Mouse (Mus musculus) MEL (cell line): Measurements from ENCODE around the gene Ikzf3. TPM values are rescaled to one million over a fixed set of nuclear protein-coding genes. Genes with fewer than 3 reads are reported as not detected.

Experiments used
- DNase-seq: peaks from one replicate; pipeline ENCODE4 v3.0.0; 2011; ENCODE audit warnings: low read depth, low spot score
- H3K27ac ChIP-seq: 2 replicates; pipeline ENCODE4 v1.5.1; 2012; ENCODE audit warnings: low read depth, mild to moderate bottlenecking, control low read depth, low read length, moderate library complexity; ENCODE audit not compliant: control insufficient read depth
- H3K27me3 ChIP-seq, 2 experiments: fragments of 150-350 bp in 1 of 2; sonication (generic) in 1 of 2; 2 replicates each; pipeline ENCODE4 v1.6.1; 2012; ENCODE audit warnings: low read length in 2 of 2, mild to moderate bottlenecking in 2 of 2, improper control_type of control experiment in 1 of 2, moderate library complexity in 1 of 2; ENCODE audit not compliant: insufficient read depth in 2 of 2, control insufficient read depth in 1 of 2
- H3K36me3 ChIP-seq, 2 experiments: 2 replicates each; pipeline ENCODE4 v1.6.1; 2012 to 2014; ENCODE audit warnings: low read length in 2 of 2, improper control_type of control experiment in 1 of 2, inconsistent platforms in 1 of 2, mild to moderate bottlenecking in 1 of 2; ENCODE audit not compliant: insufficient read depth in 2 of 2, control insufficient read depth in 1 of 2
- H3K4me1 ChIP-seq, 2 experiments: fragments of 150-350 bp in 1 of 2; sonication (generic) in 1 of 2; 2 replicates each; pipeline ENCODE4 v1.6.1; 2012; ENCODE audit warnings: low read length in 2 of 2, improper control_type of control experiment in 1 of 2, mild to moderate bottlenecking in 1 of 2; ENCODE audit not compliant: insufficient read depth in 2 of 2, control insufficient read depth in 1 of 2
- H3K4me3 ChIP-seq, 2 experiments: fragments of 150-350 bp in 1 of 2; sonication (generic) in 1 of 2; 2 replicates each; pipeline ENCODE4 v1.5.1; 2012; ENCODE audit warnings: low read depth in 2 of 2, low read length in 2 of 2, mild to moderate bottlenecking in 2 of 2, moderate library complexity in 2 of 2, control low read depth in 1 of 2, improper control_type of control experiment in 1 of 2; ENCODE audit not compliant: control insufficient read depth in 1 of 2, insufficient read depth in 1 of 2
- H3K79me2 ChIP-seq: 2 replicates; pipeline ENCODE4 v1.6.1; 2012; ENCODE audit warnings: mild to moderate bottlenecking, low read length, moderate library complexity; ENCODE audit not compliant: control insufficient read depth, poor library complexity, insufficient read depth
- H3K9ac ChIP-seq: 2 replicates; pipeline ENCODE4 v1.6.1; 2012; ENCODE audit warnings: low read depth, mild to moderate bottlenecking, control low read depth, low read length, moderate library complexity; ENCODE audit not compliant: control insufficient read depth, poor library complexity, severe bottlenecking
- H3K9me3 ChIP-seq: fragments of 150-350 bp; sonication (generic); replicated peaks from 2 replicates; pipeline ENCODE4 v1.6.1; 2012; ENCODE audit warnings: mild to moderate bottlenecking, low read length, improper control_type of control experiment, moderate library complexity; ENCODE audit not compliant: insufficient read depth
- BHLHE40 ChIP-seq: IDR thresholded peaks from 2 replicates; pipeline ENCODE4 v1.6.1; 2012; ENCODE audit warnings: low read depth, mild to moderate bottlenecking, inconsistent platforms, low read length, improper control_type of control experiment, borderline replicate concordance
- CHD1 ChIP-seq: IDR thresholded peaks from 2 replicates; pipeline ENCODE4 v1.6.1; 2012; ENCODE audit warnings: low read depth, mild to moderate bottlenecking, inconsistent platforms, low read length, improper control_type of control experiment
- CHD2 ChIP-seq: IDR thresholded peaks from 2 replicates; pipeline ENCODE4 v1.6.1; 2011; ENCODE audit warnings: low read length, improper control_type of control experiment
- GABPA ChIP-seq: IDR thresholded peaks from 2 replicates; pipeline ENCODE4 v1.6.1; 2012; ENCODE audit warnings: low read depth, mild to moderate bottlenecking, inconsistent platforms, low read length, improper control_type of control experiment, moderate library complexity
- GATA1 ChIP-seq: IDR thresholded peaks from 2 replicates; pipeline ENCODE4 v1.6.1; 2011; ENCODE audit warnings: low read depth, low read length, improper control_type of control experiment
- KAT2A ChIP-seq: conservative IDR thresholded peaks from 2 replicates; pipeline ENCODE4 v1.6.1; 2012; ENCODE audit warnings: low read depth, low read length, improper control_type of control experiment, inconsistent platforms
- MAFK ChIP-seq: IDR thresholded peaks from 2 replicates; pipeline ENCODE4 v1.6.1; 2011; ENCODE audit warnings: low read depth, mild to moderate bottlenecking, low read length, improper control_type of control experiment, borderline replicate concordance
- MAX ChIP-seq: IDR thresholded peaks from 2 replicates; pipeline ENCODE4 v1.6.1; 2011; ENCODE audit warnings: low read length, improper control_type of control experiment
- MEF2A ChIP-seq: IDR thresholded peaks from 2 replicates; pipeline ENCODE4 v1.6.1; 2014; ENCODE audit warnings: low read depth, mild to moderate bottlenecking, inconsistent platforms, low read length, improper control_type of control experiment; ENCODE audit not compliant: poor library complexity, insufficient replicate concordance, severe bottlenecking; ENCODE audit errors: extremely low read depth
- MXI1 ChIP-seq: IDR thresholded peaks from 2 replicates; pipeline ENCODE4 v1.6.1; 2011; ENCODE audit warnings: mild to moderate bottlenecking, low read depth, low read length, improper control_type of control experiment
- MYB ChIP-seq: IDR thresholded peaks from 2 replicates; pipeline ENCODE4 v1.6.1; 2011; ENCODE audit warnings: mild to moderate bottlenecking, low read depth, low read length, improper control_type of control experiment
- NELFE ChIP-seq: IDR thresholded peaks from 2 replicates; pipeline ENCODE4 v1.6.1; 2011; ENCODE audit warnings: low read depth, low read length, improper control_type of control experiment
- NRF1 ChIP-seq: IDR thresholded peaks from 2 replicates; pipeline ENCODE4 v1.6.1; 2014; ENCODE audit warnings: low read depth, mild to moderate bottlenecking, inconsistent platforms, low read length, improper control_type of control experiment, moderate library complexity; ENCODE audit not compliant: poor library complexity, insufficient read depth, severe bottlenecking
- POLR2AphosphoS5 ChIP-seq: IDR thresholded peaks from 2 replicates; pipeline ENCODE4 v1.6.1; 2012; ENCODE audit warnings: low read depth, borderline replicate concordance, mild to moderate bottlenecking, inconsistent platforms, low read length, moderate library complexity, mixed read lengths
- RAD21 ChIP-seq: IDR thresholded peaks from 2 replicates; pipeline ENCODE4 v1.6.1; 2011; ENCODE audit warnings: mild to moderate bottlenecking, low read depth, low read length, improper control_type of control experiment
- RCOR1 ChIP-seq: IDR thresholded peaks from 2 replicates; pipeline ENCODE4 v1.6.1; 2012; ENCODE audit warnings: low read depth, mild to moderate bottlenecking, inconsistent platforms, low read length, improper control_type of control experiment
- SIN3A ChIP-seq: IDR thresholded peaks from 2 replicates; pipeline ENCODE4 v1.6.1; 2012; ENCODE audit warnings: low read length, improper control_type of control experiment, inconsistent platforms
- SMC3 ChIP-seq: IDR thresholded peaks from 2 replicates; pipeline ENCODE4 v1.6.1; 2011; ENCODE audit warnings: low read depth, low read length, improper control_type of control experiment
- TBP ChIP-seq: IDR thresholded peaks from 2 replicates; pipeline ENCODE4 v1.8.0; 2011; ENCODE audit warnings: low read depth, low read length, improper control_type of control experiment
- TCF12 ChIP-seq: IDR thresholded peaks from 2 replicates; pipeline ENCODE4 v1.6.1; 2014; ENCODE audit warnings: low read depth, mild to moderate bottlenecking, inconsistent platforms, low read length, improper control_type of control experiment, moderate library complexity
- UBTF ChIP-seq: IDR thresholded peaks from 2 replicates; pipeline ENCODE4 v1.6.1; 2012; ENCODE audit warnings: low read depth, mild to moderate bottlenecking, inconsistent platforms, low read length, improper control_type of control experiment, moderate library complexity, borderline replicate concordance; ENCODE audit not compliant: insufficient read depth
- USF1 ChIP-seq: IDR thresholded peaks from 2 replicates; pipeline ENCODE4 v1.6.1; 2014; ENCODE audit warnings: low read depth, mild to moderate bottlenecking, inconsistent platforms, low read length, improper control_type of control experiment, moderate library complexity
- USF2 ChIP-seq, 2 experiments: IDR thresholded peaks; 2 replicates each; pipeline ENCODE4 v1.6.1; 2011 to 2012; ENCODE audit warnings: improper control_type of control experiment in 2 of 2, low read length in 2 of 2, borderline replicate concordance in 1 of 2, inconsistent platforms in 1 of 2, low read depth in 1 of 2, mild to moderate bottlenecking in 1 of 2; ENCODE audit not compliant: insufficient read depth in 1 of 2
- ZC3H11A ChIP-seq: IDR thresholded peaks from 2 replicates; pipeline ENCODE4 v1.6.1; 2012; ENCODE audit warnings: low read depth, mild to moderate bottlenecking, inconsistent platforms, low read length, improper control_type of control experiment
- polyA plus RNA-seq, 2 experiments: library from polyadenylated mRNA; stranded (reverse) in 1 of 2; unstranded in 1 of 2; fragments of >175 nt in 1 of 2; fragments of >200 nt in 1 of 2; gene quantifications; 2 replicates each; pipeline versions ENCODE4 v1.2.1 to v1.2.4; 2012; ENCODE audit warnings: low replicate concordance in 2 of 2, low read depth in 1 of 2; ENCODE audit not compliant: insufficient read length in 2 of 2, insufficient read depth in 1 of 2, missing spikeins in 1 of 2
- total RNA-seq: library from RNA; depleted of rRNA; stranded (reverse); fragments of 300-350 nt; gene quantifications from 2 replicates; pipeline ENCODE4 v1.2.3, GENCODE M21; 2012

The Ikzf3 gene
- total and polyA plus RNA-seq, 3 experiments, result 0.12 TPM; not detected in 2

- Histone ChIP-seq H3K27me3 (peaks cover 0 to 6% of the 10 kb centered on the region in 2 experiments), H3K4me1 (no peaks in the 10 kb centered on the region), H3K9me3 (no peaks in the 10 kb centered on the region), H3K9ac (no peak overlapping the region), H3K79me2 (no peaks in the 10 kb centered on the region), H3K4me3 (no peak overlapping the region), H3K36me3 (no peaks in the 10 kb centered on the region), H3K27ac (no peak overlapping the region)
- TF ChIP-seq MEF2A, result no peak
- TF ChIP-seq UBTF, result no peak
- TF ChIP-seq SMC3, result no peak
- no peak for TF ChIP-seq USF2 (IDR thresholded peaks at IDR 0.05; ENCODE audit: borderline replicate concordance in 1 of 2, insufficient read depth in 1 of 2, low read depth in 1 of 2, low read length in 2 of 2)
- no peak for TF ChIP-seq MAX
- no peak for TF ChIP-seq GABPA
- TF ChIP-seq POLR2AphosphoS5, result no peak
- no peak for TF ChIP-seq USF1
- TF ChIP-seq NELFE, result no peak
- no peak for TF ChIP-seq TCF12
- TF ChIP-seq MXI1, result no peak
- no peak for TF ChIP-seq ZC3H11A
- TF ChIP-seq RAD21, result no peak
- TF ChIP-seq MYB, result no peak
- no peak for TF ChIP-seq RCOR1
- TF ChIP-seq SIN3A, result no peak
- TF ChIP-seq MAFK, result no peak
- TF ChIP-seq GATA1, result no peak
- no peak for DNase-seq
Observed at GRCm38 (mm10) chr11:98445679-98446078, 100.2 kb downstream of the Ikzf3 start.

GRCm38 (mm10) chr11:98445238-98445637, 100.6 kb downstream of the Ikzf3 start:
- no peak for TF ChIP-seq USF2 (IDR thresholded peaks at IDR 0.05; ENCODE audit: borderline replicate concordance in 1 of 2, insufficient read depth in 1 of 2, low read depth in 1 of 2, low read length in 2 of 2)
- no peak for TF ChIP-seq BHLHE40
- TF ChIP-seq MXI1, result no peak
- TF ChIP-seq MAFK, result no peak
- TF ChIP-seq RCOR1, result no peak
- no peak for TF ChIP-seq MYB
- TF ChIP-seq TBP, result no peak
- no peak for TF ChIP-seq NRF1
- no peak for TF ChIP-seq CHD1
- no peak for TF ChIP-seq ZC3H11A
- TF ChIP-seq CHD2, result no peak
- TF ChIP-seq KAT2A, result no peak
- Histone ChIP-seq H3K4me1 (no peaks in the 10 kb centered on the region), H3K27ac (no peak overlapping the region), H3K27me3 (peaks cover 0 to 6% of the 10 kb centered on the region in 2 experiments), H3K36me3 (no peaks in the 10 kb centered on the region), H3K79me2 (no peaks in the 10 kb centered on the region), H3K4me3 (no peak overlapping the region), H3K9ac (no peak overlapping the region), H3K9me3 (no peaks in the 10 kb centered on the region)
- no peak for DNase-seq
